Mouse (Mus musculus): ENCODE measurements at regions not wholly inside any gene's neighbourhood (a gene's known extent, or its start where the extent isn't known, plus 50 kb on each side); places are given as distances from the start of the nearest gene placed in this dataset.

GRCm38 (mm10) chr9:92856410-92857083, 314.5 kb downstream of the Plod2 start:
- no peak for DNase-seq (ENCODE audit: low read depth)

DNA sequence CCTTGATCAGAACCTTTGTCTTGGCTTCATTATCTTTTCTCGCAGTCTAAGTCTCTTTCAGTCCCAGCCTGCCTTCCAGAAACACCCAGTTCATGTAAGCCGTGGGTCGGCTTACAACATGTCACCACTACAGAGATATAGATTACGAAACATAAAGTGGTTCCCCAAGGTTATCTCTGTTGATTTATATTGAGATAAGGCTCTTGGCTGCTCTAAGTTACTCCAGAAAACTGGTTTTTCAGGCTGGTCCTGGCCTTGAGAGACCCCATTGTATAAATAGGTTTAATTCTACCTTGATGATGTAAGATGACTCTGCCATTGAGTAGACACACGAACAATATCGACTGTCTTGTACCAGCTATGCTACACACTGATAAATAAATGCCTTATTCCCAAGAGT, 323.8 kb downstream of the Plod2 start:
- no peak for DNase-seq (ENCODE audit: low read depth)

GRCm38 (mm10) chr9:92878589-92878988, 336.6 kb downstream of the Plod2 start:
- DNase-seq (ENCODE audit: low read depth): peak; percentile 19

DNA sequence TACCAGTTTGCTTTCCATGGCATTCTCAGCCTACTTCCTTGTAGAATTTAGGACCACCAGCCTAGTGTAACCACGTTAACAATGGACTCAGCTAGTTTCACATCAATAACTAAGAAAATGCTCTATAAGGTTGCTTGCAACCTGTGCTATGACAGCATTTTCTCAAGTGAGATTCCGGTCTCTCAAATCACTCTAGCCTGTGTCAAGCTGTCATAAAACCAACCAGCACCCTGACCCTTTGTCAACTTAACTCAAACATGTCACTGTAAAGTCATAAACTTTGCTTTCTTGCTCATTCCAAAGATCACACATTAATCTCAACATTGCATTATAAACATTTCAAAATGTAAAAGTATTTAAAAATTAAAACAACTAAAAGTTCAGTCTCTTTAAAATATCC, 337.8 kb downstream of the Plod2 start:
- DNase-seq (ENCODE audit: low read depth): no peak

- no peak for DNase-seq (ENCODE audit: low read depth)
Observed at GRCm38 (mm10) chr9:92882251-92882832, 340.3 kb downstream of the Plod2 start.

- no peak for DNase-seq (ENCODE audit: low read depth)
Observed at GRCm38 (mm10) chr9:92890063-92890462, 348.0 kb downstream of the Plod2 start.

DNA sequence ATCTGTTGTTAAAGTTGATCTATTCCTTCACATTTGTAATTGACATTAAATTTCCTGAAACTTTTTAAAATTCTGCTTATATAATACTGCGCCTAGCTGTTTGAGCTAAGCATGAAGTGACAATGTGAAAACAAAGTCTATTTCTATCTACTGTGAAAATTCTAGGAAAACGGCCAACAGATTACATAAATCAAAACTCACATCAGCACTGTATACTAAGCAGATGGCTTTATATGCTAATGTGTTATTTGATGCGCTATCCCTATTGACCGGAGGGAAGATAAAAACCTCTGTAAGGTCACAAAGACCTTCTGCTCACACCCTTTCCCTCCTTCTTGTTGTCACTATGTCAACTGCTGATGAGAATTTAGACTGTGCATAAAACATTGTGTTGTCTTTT, 357.7 kb downstream of the Plod2 start:
- no peak for DNase-seq (ENCODE audit: low read depth)

- no peak for DNase-seq (ENCODE audit: low read depth)
Observed at GRCm38 (mm10) chr9:92907102-92907501, 365.1 kb downstream of the Plod2 start.

GRCm38 (mm10) chr9:92919396-92919795, 377.4 kb downstream of the Plod2 start:
- no peak for DNase-seq (ENCODE audit: low read depth)

DNA sequence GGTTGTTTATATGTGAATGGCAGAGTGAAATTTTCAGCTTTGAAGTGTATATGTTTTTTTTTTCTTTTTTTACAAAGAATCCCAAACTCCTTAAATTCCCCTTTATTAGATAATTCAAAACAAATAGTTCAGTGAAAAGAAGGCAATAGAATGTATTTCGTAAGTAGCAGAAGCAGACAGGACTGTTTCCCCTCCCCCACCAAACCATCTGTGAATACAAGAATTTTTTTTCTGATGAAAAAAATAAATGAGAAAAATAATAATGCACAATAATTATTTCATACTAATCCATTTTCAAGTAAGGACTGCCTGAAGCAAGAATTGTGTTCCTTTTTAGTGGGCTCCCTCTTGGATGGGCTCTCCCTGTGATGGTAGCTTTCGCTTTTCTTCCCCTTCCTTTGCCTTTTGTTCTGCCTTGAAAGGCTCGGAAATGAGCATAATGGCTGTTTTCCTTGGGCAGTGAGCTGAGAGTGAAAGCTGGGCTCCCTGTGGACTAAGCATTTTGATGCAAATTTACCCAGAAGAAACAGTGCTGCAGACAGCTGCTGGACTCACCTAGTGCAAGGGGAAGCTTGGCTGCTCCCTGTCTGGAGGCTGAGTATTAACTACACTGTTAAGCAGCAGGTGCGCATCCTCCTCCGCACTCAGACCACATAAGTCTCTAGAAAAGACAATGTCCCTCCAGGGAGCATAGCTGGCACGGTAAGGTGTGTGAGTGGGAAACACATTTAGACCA, 388.4 kb downstream of the Plod2 start:
- no peak for DNase-seq (ENCODE audit: low read depth)

DNA sequence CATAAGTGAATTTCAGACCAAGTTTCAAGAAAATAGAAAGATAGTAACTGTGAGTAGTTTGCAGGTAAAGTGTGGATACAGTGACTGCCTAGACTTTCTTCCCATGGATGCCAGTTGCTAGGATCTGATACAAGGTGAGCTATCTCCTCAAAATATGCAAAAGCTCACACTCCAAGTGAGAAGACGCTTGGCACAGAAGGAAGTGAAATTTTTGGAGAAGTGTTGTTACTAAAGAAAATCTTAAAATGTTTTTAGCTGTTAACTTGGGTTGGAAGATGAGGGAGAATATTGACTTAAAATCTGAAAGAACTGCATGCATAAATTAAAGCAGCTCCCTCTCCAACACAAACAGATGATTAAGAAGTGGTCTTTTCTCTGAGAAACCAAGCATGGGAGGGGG, 395.8 kb downstream of the Plod2 start:
- DNase-seq (ENCODE audit: low read depth): no peak

DNA sequence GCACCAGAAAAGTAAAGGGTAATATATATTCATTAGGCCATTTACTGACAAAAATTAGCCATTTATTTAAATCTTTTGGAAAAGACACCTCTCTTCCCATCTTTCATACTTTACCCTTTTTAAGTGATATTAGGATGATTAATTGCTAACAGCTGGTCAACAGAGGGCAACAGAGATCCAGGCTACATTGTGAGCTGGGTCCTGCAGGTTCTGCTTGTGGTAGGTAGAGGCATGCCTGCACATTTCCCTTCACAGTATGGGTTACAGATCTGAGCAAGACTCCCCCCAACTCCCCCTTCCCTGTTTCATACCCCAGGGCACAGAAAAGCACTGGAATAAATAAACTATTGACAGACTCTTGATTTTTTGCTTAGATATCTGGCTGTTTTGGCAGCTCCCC, 408.1 kb downstream of the Plod2 start:
- no peak for DNase-seq (ENCODE audit: low read depth)

DNA sequence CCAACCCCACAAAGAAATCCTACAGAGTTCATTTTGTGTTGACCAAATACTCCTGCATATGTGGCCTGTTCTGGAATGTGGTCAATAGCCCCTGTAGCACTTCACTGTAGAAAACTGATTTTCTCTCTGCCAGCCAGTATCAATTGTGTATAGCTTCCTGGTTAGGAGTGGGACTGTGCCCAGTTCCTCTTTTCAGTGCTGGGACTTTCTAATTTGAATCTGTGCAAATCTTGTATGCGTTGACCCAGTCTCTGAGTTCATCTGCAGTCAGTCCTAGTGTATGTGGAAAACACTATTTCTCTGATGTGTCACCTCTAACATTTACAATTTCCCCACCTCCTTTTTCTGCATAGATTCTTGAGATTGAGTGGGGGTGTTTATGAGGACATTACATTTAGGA, 421.3 kb downstream of the Plod2 start:
- no peak for DNase-seq (ENCODE audit: low read depth)

DNA sequence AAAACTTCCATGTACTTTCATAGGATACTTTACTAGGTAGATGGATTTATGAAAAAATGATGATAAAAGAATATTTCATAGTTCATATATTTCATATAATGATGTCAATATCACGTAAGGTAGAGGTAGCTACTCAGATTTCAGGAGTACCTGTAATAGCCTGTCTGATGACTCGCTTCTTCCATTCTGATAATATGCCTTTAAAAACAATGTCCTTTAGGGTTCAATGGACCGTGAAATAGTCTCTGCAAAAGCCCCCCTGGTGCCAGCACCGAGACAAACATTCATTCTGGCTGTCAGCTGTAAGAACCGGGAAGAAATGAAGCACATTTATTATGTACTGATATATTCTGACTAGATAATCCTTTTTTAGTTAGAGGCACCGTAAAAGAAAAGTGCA, 449.7 kb downstream of the Plod2 start:
- no peak for DNase-seq (ENCODE audit: low read depth)

- no peak for DNase-seq (ENCODE audit: low read depth)
Observed at GRCm38 (mm10) chr9:92996156-92996555, 454.1 kb downstream of the Plod2 start.

DNA sequence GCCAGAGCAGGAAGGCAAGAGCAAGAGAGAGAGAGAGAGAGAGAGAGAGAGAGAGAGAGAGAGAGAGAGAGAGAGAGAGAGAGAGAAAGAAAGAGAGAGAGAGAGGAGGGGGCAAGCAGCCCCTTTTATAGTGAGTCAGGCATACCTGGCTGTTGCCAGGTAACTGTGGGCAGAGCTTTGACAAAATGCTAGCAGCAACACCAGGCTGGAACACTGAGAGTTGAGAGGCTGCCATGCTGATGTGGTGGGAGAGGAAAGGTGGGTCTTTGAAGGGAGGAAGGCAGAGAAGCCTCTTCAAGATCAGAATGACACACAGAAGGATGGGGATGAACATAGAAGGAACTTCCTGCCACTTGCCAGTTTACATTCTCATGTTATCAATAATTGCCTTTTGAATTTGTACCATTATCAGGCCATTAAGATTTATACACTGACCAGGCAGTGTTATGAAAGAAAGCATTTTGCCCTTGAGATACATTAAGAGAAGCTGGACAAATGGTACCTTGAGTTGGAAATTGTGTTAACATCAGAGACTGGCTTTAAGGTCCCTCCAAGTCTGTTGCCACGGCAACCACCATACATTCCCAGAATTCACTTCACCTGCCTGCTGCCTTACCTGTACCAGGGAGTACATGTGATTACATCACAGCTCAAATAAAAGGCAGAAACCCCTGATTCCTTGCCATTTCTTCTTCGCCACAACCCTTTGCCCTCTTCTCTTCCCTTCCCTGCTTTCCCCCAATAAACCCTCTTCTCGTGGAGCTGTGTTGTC, 463.3 kb downstream of the Plod2 start:
- no peak for DNase-seq (ENCODE audit: low read depth)

DNA sequence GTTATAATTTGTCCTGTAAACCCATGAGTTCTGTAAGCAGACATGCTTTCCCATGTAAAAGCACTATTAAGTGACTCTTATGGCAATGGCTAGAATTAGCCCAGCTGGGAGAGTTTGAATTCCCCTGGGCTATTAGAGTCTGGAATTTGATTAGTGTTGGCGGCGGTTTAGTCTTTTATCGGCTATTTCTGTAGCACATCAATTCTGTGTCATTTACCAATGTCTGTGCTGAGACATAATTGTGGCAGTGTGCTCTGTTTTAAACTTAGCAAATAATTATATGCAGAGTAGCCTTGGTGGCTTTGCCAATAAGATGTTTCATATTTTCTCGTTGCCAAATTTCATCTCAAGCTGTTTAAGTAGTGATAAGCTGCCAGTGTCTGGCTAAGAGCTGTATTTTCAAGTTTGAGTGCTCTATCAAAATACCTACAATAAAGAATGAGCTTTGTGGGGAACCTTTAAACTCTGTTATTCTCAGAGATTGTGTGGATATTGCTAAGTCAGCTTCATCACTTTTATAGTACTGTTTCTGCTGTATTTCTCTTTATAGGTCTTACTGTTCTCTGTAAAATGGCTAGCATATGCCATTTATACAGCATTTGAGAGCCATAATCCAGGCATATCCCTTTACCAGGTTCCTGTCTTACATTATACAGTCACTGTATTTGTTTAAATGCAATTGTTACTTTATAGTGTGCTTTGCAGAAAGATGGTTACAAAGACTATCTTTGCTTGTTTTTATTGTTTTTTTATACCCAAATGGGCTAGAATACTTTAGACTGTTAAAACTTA, 466.7 kb downstream of the Plod2 start:
- no peak for DNase-seq (ENCODE audit: low read depth)

- no peak for DNase-seq (ENCODE audit: low read depth)
Observed at GRCm38 (mm10) chr9:93044298-93044912, 502.4 kb downstream of the Plod2 start.

DNA sequence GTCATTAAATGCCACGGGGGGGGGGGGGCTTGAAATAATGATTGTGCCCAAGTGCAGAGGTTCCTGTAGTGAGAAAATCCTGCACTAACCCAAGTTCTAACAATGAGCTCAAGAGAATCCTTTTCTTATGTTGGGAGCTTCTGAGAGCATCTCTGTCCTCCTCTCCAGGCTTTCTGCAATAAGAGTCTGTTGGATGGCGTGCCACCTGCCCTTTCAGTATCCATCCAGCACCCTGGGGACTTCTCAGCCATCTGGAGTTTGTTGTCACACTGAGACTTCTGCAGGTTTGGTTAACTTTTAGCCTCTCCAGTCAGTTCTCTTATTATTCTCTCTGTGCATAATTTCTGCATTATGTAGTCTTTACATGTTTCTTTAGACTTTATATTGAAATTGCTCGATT, 530.1 kb downstream of the Plod2 start:
- no peak for DNase-seq (ENCODE audit: low read depth)

DNA sequence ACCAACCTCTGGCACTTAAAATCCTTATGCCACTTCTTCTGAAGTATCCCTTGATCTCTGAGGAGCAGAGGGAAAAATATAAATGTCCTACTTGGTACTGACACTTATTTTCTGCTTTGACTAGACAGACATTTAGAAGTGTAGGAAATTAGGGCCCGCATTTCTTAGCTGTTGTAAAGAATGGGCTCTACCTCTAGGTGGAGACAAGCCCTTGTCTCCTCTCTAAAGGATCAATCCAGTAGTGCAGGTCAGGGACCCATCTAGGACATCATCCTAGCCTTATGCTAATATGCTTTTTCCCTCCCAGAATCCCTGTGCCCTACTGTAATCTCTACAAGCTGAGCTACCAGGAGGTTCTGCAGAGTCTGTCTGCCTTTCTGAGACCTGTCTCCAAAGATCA, 541.1 kb downstream of the Plod2 start:
- no peak for DNase-seq (ENCODE audit: low read depth)

- DNase-seq (ENCODE audit: low read depth): no peak
Observed at GRCm38 (mm10) chr9:93098008-93098581, 556.1 kb downstream of the Plod2 start.
